ENCODE assay signal across 4 mouse cellular contexts in the genomic region with DNA sequence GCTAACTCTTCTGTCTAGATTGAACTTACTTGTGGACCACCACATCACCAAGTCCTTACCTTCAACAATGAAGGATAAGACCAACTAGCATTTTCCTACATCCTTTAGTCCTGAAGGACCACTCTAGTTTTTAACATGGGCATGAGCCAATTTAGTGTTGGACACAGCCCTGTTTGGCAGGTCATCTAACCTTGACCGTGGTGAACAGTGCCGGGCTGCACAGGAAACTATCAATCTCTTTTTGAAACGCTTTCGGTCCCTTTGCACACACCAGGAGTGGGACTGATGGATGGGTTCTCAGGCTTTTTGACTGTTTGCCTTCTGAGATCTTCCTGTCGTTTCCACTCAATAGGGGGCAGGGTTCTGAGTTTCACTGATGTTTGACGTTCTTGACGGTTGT.
"Had no signal": no experiment of that assay in that cellular context is flagged by ENCODE, and none has a peak within 500 bp of the region (broad histone marks: within the 10 kb centered on the region; RNA-seq: fewer than 3 reads in every experiment).

No protein-coding gene starts in this region.

- DNase-seq: lung, adult 2 months; lung, postnatal 36 days; right cerebral cortex, postnatal 25 days; thymus, postnatal 14 days had no signal
